Mouse (Mus musculus) thymus, postnatal 0 days (tissue): ENCODE results near the gene Tssc4. TPM values are rescaled to one million over a fixed set of nuclear protein-coding genes. Genes with fewer than 3 reads are reported as not detected.
A peak's percentile ranks its signal among the peaks of the same experiment; 100 is the strongest.

ENCODE experiments used
- DNase-seq: peaks from one replicate; pipeline ENCODE4 v3.0.0-alpha.2; 2015; ENCODE audit warnings: low spot score
- polyA plus RNA-seq: library from polyadenylated mRNA; unstranded; fragments of >200 nt; fragmentation: Nextera tagmentation; extraction: Ambion mirVana; gene quantifications from 2 replicates; pipeline ENCODE4 v1.2.1, GENCODE M21; 2015

Tssc4 gene
- polyA plus RNA-seq, result 68.5 and 72.3 TPM in 2 replicates

GRCm38 (mm10) chr7:143068882-143069591 lies at the start of gene Tssc4:
Tssc4 (plus strand) TSS chr7:143069249.
- peak; percentile 100 for DNase-seq

GRCm38 (mm10) chr7:143020040-143020439 lies 49.0 kb upstream of the Tssc4 start:
- DNase-seq, result no peak

GRCm38 (mm10) chr7:143020764-143021163 lies 48.3 kb upstream of the Tssc4 start:
- no peak for DNase-seq

DNA sequence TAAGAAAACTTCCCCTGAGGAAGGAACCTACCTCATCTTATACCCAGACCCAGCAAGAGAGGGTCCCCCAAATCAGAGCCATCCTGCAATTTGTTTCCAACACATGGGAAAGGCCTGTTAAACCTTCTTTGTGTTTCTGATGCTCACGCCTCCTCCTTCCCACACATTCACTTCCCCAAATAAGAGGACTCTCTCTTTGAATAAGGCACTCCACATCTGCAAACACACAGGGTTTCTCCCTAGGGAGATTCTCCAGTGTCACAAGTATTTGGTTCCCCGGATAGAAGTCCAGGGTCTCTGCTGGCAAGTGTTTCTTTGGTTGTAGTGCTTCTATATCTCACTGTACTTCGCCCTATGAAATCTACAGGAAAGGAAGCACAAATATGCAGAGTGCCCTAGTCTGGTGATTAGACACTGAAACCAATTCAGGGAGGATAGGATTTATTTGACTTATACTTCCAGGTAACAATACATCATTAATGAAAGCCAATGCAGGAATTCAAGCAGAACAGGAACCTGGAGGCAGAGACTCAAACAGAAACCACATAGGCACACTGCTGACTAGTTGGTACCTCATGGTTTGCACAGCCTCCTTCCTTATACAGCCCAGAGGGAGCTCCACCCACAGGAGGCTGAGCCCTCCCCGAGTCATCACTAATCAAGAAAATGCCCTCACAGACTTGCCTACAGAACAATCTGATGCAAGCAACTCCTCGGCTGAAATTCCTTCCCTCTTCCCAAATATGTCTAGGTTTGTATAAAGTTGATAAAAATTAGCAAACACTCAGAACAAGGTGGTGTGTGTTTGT lies 47.5 kb upstream of the Tssc4 start:
- no peak for DNase-seq

GRCm38 (mm10) chr7:143023499-143023898 lies 45.5 kb upstream of the Tssc4 start:
- DNase-seq, result no peak

GRCm38 (mm10) chr7:143024293-143024692 lies 44.8 kb upstream of the Tssc4 start:
- no peak for DNase-seq

DNA sequence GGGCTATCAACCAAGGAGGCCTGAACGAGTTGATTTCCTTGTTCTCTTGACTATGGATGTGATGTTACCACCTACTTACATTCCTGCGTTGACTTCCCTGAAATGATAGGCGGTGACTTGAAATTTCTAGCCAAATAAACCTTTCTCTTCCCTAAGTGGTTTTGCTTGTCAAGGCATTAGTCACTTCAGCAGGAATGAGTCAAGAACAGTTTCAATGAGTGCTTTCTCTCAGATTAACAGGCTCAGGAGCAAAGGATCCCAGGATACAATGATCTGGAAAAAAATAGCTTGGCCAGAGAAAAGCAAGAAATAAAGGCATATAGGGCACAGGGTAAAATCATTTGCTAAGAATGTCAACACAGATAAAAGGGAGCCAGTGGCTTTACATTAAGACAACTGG lies 43.6 kb upstream of the Tssc4 start:
- no peak for DNase-seq

DNA sequence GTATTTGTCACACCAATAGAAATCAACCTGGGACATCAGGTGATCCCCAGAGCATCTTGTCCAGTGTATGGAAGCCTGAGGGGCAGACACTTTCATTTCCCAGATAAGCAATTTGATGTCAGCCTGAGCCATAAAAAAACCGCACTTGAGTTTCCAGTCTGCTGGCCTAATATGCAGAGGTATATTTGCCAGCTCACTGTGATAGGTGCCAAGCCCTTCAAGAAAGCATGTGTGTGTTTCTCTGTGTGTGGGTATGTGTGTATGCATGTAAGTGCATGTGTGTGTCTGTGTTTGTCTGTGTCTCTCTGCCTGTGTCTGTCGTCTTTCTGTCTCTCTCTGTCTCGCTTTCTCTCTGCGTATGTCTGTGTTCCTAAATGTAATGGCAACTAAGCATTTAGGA lies 41.9 kb upstream of the Tssc4 start:
- no peak for DNase-seq

DNA sequence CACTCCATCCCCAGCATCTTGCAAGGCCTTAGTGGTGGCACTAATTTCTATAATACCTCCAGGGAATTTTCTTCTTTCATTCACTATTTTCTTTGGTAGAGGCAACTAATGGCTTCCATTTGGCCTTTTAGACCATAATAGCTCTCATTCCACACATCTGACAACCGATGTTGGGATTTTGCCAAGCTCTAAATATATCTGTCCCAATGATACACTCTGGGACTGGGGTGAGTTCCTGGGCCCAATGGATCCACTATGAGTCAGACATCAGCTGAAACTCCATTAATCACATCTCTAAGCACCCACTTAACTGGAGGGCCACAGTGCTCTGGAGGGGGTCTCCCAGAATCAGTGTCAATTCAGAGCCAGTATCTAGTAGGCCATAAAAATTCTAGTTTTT lies 37.2 kb upstream of the Tssc4 start:
- no peak for DNase-seq

GRCm38 (mm10) chr7:143033581-143033980 lies 35.5 kb upstream of the Tssc4 start:
- DNase-seq, result no peak

DNA sequence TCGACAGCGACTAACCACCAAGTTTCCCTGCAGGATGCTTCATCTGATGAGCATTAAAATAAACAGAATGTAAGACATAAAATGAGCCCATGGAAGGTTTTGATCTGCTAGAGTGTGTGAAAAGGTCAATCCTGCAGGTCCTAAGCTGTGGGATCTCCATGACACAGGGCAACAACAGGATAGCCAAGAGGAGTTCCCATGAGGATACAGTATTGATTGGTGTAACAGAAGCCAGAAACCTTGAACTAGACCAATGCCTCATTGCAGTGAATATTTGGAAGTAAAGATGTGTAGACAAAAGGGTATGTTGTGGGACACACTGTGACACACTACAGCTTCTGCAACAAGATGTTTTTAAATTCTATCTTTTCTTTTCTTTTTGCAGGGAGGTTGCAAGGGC lies 34.9 kb upstream of the Tssc4 start:
- DNase-seq, result no peak

DNA sequence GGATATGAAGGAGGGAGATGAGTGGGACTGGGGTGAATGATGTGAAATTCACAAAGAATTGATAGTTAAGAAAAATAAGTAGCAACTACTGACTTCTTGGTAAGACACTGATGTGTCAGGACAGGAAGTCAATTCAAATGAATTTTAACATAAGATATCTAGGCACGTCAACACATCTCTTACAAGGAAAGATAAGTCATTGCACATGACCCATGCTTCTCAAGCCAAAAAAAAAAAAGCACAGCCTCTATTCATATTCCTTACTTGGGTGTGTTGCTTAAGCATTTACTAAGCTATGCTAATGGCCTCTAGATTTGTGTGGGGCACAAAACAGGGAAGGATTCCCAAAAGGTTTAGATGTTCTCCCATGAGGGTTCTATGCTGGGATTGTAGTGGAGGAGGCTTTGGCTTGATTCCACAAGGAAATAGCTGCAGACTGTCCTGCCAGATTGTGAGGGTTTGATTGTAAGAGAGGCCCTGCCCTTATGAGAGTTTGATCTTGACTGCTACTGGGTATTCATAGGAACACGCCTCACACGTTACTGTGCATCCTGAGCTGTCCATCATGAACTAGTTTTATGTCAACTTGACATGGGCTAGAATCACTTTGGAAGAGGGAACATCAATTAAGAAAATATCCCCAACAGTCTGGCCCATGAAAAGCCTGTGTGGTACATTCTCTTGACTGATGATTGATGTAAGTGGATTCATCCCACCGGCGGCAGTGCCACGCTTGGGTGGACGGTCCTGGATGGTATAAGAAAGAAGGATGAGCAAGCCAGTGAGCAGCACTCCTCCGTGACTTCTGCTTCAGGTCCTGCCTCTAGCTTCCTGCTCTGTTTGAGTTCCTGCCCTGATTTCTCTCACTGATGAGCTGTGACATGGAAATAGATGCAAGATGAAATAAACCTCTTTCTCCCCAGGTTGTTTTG lies 34.3 kb upstream of the Tssc4 start:
- no peak for DNase-seq

- no peak for DNase-seq
These were observed 32.3 kb upstream of the Tssc4 start for GRCm38 (mm10) chr7:143036787-143037186.

GRCm38 (mm10) chr7:143037306-143037705 lies 31.7 kb upstream of the Tssc4 start:
- DNase-seq, result no peak

GRCm38 (mm10) chr7:143038174-143038931 lies 30.7 kb upstream of the Tssc4 start:
- DNase-seq, result no peak

- no peak for DNase-seq
These were observed 28.5 kb upstream of the Tssc4 start for GRCm38 (mm10) chr7:143040561-143040960.

DNA sequence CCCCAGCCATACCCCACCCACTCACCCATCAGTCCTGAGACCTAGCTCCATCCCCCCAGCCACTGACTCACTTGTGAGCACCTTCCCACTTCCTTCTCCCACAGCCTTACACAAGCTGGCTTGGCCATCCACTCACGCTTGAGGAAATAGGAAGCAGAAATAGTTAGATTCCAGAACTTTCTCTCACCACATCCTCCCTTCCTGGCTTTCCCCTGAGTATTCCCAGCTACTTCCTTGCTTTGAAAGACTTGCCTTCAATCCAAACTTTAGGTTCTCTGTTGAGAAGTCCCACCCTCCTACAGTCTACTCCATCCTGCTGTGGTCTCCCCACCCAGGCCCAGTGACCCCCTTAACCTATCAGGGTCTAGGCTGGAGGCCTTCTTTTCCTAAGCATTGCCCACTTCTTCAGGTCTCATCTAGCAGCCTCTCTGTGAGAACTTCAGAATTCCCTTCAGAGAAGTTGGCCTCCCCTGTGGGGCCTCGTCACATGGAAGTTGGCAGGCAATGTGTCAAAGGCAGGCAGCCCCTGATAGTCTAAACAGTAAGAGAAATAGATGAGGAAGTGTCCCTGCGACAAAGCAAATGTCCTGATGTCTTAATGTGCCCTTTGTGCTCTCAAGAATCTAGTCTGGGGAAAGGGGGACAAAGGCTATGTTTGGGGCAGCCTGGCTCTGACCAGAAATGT lies 27.8 kb upstream of the Tssc4 start:
- DNase-seq, result no peak

- DNase-seq, result no peak
These were observed 27.0 kb upstream of the Tssc4 start for GRCm38 (mm10) chr7:143042089-143042488.

DNA sequence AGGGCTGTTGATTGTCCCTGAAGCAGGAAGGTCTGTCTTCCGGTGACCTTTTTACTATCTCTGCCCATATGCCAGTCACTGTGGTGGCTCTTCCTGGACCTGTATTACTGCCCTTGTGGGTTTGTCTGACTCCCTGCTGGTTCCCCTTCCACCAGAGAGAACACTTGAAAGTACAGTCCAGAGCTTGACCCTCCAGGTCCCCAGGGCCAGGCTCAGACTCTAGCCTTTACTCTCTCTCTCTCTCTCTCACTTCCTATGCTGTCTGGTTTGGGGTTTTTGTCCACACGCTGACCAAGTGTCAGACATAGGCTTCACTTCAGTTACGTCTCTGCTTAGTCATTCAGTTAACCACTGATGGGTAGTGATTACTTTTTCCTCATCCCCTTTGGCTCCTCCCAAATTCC lies 26.1 kb upstream of the Tssc4 start:
- no peak for DNase-seq
